Mouse (Mus musculus): ENCODE results near the gene Grik1. TPM values are rescaled to one million over a fixed set of nuclear protein-coding genes. Genes with fewer than 3 reads are reported as not detected.

Grik1 gene
- polyA plus RNA-seq, 1 experiment from 2014 or later, result 44.2 TPM

DNA sequence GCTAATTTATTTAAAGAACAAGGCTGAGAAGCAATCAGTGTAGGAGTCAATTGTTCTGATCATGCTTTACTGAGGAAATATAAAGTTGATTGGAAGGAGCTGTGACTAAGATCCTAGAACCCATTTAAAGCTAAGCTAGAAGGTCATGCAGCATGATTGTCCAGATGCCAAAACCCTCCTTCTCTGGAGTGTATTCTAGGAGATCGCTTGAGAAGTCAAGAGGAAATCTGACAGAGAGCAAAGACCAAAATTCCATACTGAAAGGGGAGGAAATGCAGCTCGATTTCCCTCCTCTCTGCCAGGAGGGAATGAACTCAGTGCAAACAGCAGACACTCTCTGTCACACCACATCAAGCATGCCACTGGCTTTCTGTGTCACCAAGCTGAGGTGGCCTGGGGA is 378.9 kb downstream of the Grik1 start:
- peaks cover 2% of the 10 kb centered on the region; the same call in 1 of the 2 replicates for H3K4me1 ChIP-seq (ENCODE audit: control insufficient read depth, insufficient read depth, low read length)
- no peaks in the 10 kb centered on the region for H3K27me3 ChIP-seq (ENCODE audit: control insufficient read depth, insufficient read depth, low read length)
- 74% methylated on average over 2 of the region's 2 CpGs for WGBS
- no peaks in the 10 kb centered on the region for H3K36me3 ChIP-seq (ENCODE audit: control insufficient read depth, insufficient read depth, low read length)
- no peaks in the 10 kb centered on the region for H3K9me3 ChIP-seq (ENCODE audit: control insufficient read depth, low read length)
- no peak overlapping the region for H3K9ac ChIP-seq (replicated peaks; ENCODE audit: low read depth, low read length)
- no peak overlapping the region for H3K4me3 ChIP-seq (ENCODE audit: low read depth, low read length)
- no peak for ATAC-seq (ENCODE audit: low read depth)
- no peak overlapping the region for H3K27ac ChIP-seq (ENCODE audit: low read depth, low read length)
- no peak overlapping the region for H3K4me2 ChIP-seq (ENCODE audit: low read depth, low read length)

DNA sequence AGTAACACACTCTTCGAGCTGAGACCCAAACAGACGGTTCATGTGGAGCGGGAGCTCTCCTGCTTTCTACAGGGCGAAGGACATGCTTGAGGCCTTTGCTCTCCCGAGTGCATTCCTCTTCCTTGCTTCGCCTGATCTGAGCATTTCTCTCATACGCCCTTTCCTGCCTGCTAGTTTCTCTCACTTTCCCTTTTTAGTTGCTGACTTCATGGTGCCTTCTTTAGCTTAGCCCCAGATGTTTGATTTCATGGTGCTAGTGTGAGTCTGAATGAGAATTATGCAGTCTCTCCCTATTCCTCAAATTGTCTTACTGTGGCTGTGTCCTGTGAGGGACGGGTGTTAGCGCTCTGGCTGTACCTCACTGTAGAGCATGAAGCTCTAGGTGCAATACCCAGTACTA is 388.0 kb downstream of the Grik1 start:
- WGBS, result 82% methylated on average over 9 of the region's 9 CpGs
- H3K9ac ChIP-seq (replicated peaks; ENCODE audit: low read depth, low read length), result no peak overlapping the region
- no peak overlapping the region for H3K4me2 ChIP-seq (ENCODE audit: low read depth, low read length)
- no peak overlapping the region for H3K4me3 ChIP-seq (ENCODE audit: low read depth, low read length)
- H3K9me3 ChIP-seq (ENCODE audit: control insufficient read depth, low read length), result no peaks in the 10 kb centered on the region
- H3K4me1 ChIP-seq (ENCODE audit: control insufficient read depth, insufficient read depth, low read length), result no peaks in the 10 kb centered on the region
- no peaks in the 10 kb centered on the region for H3K27me3 ChIP-seq (ENCODE audit: control insufficient read depth, insufficient read depth, low read length)
- no peak for ATAC-seq (ENCODE audit: low read depth)
- H3K36me3 ChIP-seq (ENCODE audit: control insufficient read depth, insufficient read depth, low read length), result no peaks in the 10 kb centered on the region
- no peak overlapping the region for H3K27ac ChIP-seq (ENCODE audit: low read depth, low read length)

DNA sequence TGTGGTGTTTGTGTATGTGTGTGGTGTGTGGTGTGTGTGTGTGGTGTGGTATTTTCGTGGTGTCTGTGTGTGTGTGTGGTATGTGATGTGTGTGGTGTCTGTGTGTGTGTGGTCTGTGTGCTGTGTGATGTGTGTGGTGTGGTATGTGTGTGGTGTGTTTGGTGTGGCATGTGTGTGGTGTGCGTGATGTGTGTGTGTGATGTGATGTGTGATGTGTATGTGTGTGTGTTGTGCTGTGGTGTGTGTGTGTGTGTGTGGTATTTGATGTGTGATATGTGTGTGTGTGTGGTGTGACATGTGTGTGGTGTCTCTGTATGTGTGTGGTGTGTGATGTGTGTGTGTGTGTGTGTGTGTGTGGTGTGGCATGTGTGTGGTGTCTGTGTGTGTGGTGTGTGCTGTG is 388.9 kb downstream of the Grik1 start:
- Histone ChIP-seq H3K9me3 (ENCODE audit: control insufficient read depth, low read length) (no peaks in the 10 kb centered on the region), H3K36me3 (ENCODE audit: control insufficient read depth, insufficient read depth, low read length) (no peaks in the 10 kb centered on the region), H3K9ac (replicated peaks; ENCODE audit: low read depth, low read length) (no peak overlapping the region), H3K4me2 (ENCODE audit: low read depth, low read length) (no peak overlapping the region), H3K27me3 (ENCODE audit: control insufficient read depth, insufficient read depth, low read length) (no peaks in the 10 kb centered on the region), H3K4me1 (ENCODE audit: control insufficient read depth, insufficient read depth, low read length) (no peaks in the 10 kb centered on the region), H3K27ac (ENCODE audit: low read depth, low read length) (no peak overlapping the region), H3K4me3 (ENCODE audit: low read depth, low read length) (no peak overlapping the region)
- no peak for ATAC-seq (ENCODE audit: low read depth)
- 96% methylated on average over 2 of the region's 2 CpGs for WGBS

DNA sequence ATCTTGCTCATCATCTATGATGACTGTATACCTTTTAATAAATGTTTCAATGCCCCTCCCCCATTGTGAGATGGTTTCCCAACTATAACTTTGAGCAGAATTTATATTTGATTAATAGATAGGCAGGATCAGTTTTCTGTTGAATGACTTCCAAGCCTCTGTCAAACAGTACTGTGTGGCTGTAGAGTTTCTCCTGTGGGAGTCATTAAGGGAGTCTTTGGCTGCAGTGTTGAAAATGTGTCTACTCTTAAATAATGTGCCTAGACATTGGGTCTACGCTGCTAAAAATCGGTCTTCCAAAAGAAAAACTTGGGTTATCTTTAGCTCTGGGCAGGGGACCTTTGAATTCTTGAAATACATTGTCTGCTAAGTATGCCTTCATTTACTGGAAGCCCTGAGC is 414.1 kb downstream of the Grik1 start:
- Histone ChIP-seq H3K9me3 (ENCODE audit: control insufficient read depth, low read length) (no peaks in the 10 kb centered on the region), H3K27ac (ENCODE audit: low read depth, low read length) (no peak overlapping the region), H3K36me3 (ENCODE audit: control insufficient read depth, insufficient read depth, low read length) (no peaks in the 10 kb centered on the region), H3K4me3 (ENCODE audit: low read depth, low read length) (no peak overlapping the region), H3K9ac (replicated peaks; ENCODE audit: low read depth, low read length) (no peak overlapping the region), H3K4me1 (ENCODE audit: control insufficient read depth, insufficient read depth, low read length) (no peaks in the 10 kb centered on the region), H3K4me2 (ENCODE audit: low read depth, low read length) (no peak overlapping the region), H3K27me3 (ENCODE audit: control insufficient read depth, insufficient read depth, low read length) (no peaks in the 10 kb centered on the region)
- no peak for ATAC-seq (ENCODE audit: low read depth)
- 86% methylated on average over 2 of the region's 2 CpGs for WGBS

DNA sequence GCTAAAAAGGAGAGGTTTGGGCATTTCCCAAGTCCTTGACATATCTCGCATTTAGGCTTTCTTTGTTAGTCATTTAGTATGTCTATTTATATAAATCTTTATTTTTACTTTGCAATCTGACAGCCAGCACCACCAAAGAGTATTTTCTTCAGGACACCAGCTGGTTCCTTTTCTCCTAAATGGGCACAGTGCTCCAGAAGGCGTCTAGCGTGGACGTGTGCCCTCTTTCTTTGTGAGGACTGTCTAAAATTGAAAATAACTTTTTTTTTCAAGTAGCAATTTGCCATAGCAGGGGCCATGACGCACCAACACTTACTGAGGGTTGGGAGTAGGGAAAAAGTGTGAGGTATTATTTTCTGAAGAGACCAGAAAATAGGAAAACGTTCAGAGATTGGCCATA is 425.5 kb downstream of the Grik1 start:
- H3K9me3 ChIP-seq (ENCODE audit: control insufficient read depth, low read length), result no peaks in the 10 kb centered on the region
- H3K36me3 ChIP-seq (ENCODE audit: control insufficient read depth, insufficient read depth, low read length), result no peaks in the 10 kb centered on the region
- ATAC-seq (ENCODE audit: low read depth), result no peak
- no peak overlapping the region for H3K4me2 ChIP-seq (ENCODE audit: low read depth, low read length)
- no peak overlapping the region for H3K4me3 ChIP-seq (ENCODE audit: low read depth, low read length)
- WGBS, result 83% methylated on average over 6 of the region's 6 CpGs
- H3K9ac ChIP-seq (replicated peaks; ENCODE audit: low read depth, low read length), result no peak overlapping the region
- no peak overlapping the region for H3K27ac ChIP-seq (ENCODE audit: low read depth, low read length)
- H3K27me3 ChIP-seq (ENCODE audit: control insufficient read depth, insufficient read depth, low read length), result no peaks in the 10 kb centered on the region
- no peaks in the 10 kb centered on the region for H3K4me1 ChIP-seq (ENCODE audit: control insufficient read depth, insufficient read depth, low read length)

DNA sequence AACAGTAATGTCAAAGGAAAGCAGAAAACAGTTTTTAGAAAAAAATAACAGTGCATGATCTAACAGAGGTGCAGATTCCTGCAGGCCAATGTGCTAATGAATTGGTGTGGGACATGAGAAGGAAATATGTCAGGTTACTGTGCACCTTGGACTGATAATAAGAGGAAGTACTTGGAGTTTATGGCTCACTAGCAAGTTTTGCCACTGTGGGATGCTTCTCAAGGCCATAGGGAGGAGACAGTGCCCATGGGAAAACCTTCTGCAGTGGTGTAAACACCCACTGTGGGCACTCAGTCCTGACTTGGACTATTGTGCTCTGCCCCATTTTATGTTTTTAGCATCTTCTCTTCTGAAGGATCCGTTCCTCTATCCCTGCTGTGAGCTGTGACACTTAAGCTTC is 428.3 kb downstream of the Grik1 start:
- Histone ChIP-seq H3K9ac (replicated peaks; ENCODE audit: low read depth, low read length) (no peak overlapping the region), H3K36me3 (ENCODE audit: control insufficient read depth, insufficient read depth, low read length) (no peaks in the 10 kb centered on the region), H3K4me3 (ENCODE audit: low read depth, low read length) (no peak overlapping the region), H3K4me1 (ENCODE audit: control insufficient read depth, insufficient read depth, low read length) (no peaks in the 10 kb centered on the region), H3K9me3 (ENCODE audit: control insufficient read depth, low read length) (no peaks in the 10 kb centered on the region), H3K4me2 (ENCODE audit: low read depth, low read length) (no peak overlapping the region), H3K27ac (ENCODE audit: low read depth, low read length) (no peak overlapping the region), H3K27me3 (ENCODE audit: control insufficient read depth, insufficient read depth, low read length) (no peaks in the 10 kb centered on the region)
- 13% methylated on average over 1 of the region's 1 CpGs for WGBS
- no peak for ATAC-seq (ENCODE audit: low read depth)

DNA sequence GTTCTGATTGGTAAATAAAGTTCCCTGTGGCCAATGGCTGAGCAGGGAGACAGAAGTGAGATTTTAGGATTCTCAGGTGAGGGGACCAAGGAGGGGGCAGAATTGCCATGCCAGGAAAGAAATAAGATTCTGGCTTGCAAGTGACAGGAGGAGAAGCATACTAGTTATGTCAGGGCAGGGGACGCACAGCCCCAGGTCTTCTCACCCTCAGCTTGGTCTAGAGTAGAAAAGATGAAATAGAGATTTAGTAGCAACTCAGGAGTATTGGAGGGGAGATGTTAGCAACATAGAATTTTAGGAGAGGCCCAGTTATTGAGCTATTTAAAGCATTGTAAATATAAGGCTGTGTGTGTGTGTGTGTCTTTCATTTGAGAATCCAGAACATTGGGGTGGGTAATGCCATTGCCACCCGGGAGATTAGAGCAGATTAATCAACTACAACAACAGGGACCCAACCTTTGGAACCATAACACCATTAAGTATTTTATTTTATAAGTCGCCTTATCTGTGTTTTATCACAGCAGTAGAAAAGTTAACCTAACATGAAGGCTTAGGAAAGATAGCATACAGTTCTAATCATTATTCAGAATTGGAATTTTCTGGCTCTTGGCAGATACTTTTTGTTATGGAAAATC is 436.5 kb downstream of the Grik1 start:
- no peak overlapping the region for H3K4me3 ChIP-seq (ENCODE audit: low read depth, low read length)
- no peaks in the 10 kb centered on the region for H3K9me3 ChIP-seq (ENCODE audit: control insufficient read depth, low read length)
- H3K27me3 ChIP-seq (ENCODE audit: control insufficient read depth, insufficient read depth, low read length), result no peaks in the 10 kb centered on the region
- H3K36me3 ChIP-seq (ENCODE audit: control insufficient read depth, insufficient read depth, low read length), result no peaks in the 10 kb centered on the region
- no peaks in the 10 kb centered on the region for H3K4me1 ChIP-seq (ENCODE audit: control insufficient read depth, insufficient read depth, low read length)
- no peak overlapping the region for H3K27ac ChIP-seq (ENCODE audit: low read depth, low read length)
- no peak overlapping the region for H3K4me2 ChIP-seq (ENCODE audit: low read depth, low read length)
- H3K9ac ChIP-seq (replicated peaks; ENCODE audit: low read depth, low read length), result no peak overlapping the region
- 93% methylated on average over 3 of the region's 3 CpGs for WGBS
- ATAC-seq (ENCODE audit: low read depth), result no peak

DNA sequence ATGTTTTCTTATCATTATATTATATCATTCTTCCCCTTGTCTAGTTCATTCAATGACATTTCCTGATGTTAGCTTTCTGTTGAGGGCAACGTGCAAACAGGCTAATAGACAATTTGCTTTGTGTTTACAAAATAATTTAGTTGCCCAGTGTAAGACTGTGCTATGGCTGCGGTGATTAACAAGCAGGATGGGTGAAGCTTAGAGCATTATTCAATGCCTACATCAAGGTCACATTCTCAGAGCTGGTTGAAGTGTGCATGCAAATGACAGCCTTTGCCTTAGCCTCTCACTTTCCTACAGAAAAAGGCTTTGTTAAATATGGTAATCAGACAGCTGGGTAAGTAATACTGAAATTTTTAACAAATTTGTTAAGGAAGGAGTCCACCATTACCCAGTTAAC is 438.5 kb downstream of the Grik1 start:
- no peak for ATAC-seq (ENCODE audit: low read depth)
- WGBS, result 59% methylated on average over 2 of the region's 2 CpGs

DNA sequence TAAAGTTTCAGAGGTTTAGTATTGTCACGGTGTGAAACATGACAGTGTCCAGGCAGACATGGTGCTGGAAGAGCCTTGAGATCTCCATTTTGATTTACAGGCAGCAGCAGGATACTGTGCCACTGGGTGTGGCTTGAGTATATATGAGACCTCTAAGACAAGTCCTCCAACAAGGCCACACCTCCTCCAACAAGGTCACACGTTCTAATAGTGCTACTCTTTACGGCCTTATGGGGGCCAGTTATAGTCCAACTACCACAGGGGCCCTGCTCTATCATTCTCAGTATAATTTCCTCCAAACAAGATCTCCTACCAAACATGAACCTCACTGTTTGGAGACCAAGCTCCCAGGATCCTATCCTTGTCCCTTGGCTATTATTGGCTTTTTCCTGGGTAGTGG is 441.3 kb downstream of the Grik1 start:
- no peaks in the 10 kb centered on the region for H3K27me3 ChIP-seq (ENCODE audit: control insufficient read depth, insufficient read depth, low read length)

More for the DNA sequence above, 438.5 kb downstream of the Grik1 start:
- no peaks in the 10 kb centered on the region for H3K4me1 ChIP-seq (ENCODE audit: control insufficient read depth, insufficient read depth, low read length)
- no peaks in the 10 kb centered on the region for H3K36me3 ChIP-seq (ENCODE audit: control insufficient read depth, insufficient read depth, low read length)
- H3K4me3 ChIP-seq (ENCODE audit: low read depth, low read length), result no peak overlapping the region
- no peak overlapping the region for H3K4me2 ChIP-seq (ENCODE audit: low read depth, low read length)
- H3K9ac ChIP-seq (replicated peaks; ENCODE audit: low read depth, low read length), result no peak overlapping the region
- H3K27me3 ChIP-seq (ENCODE audit: control insufficient read depth, insufficient read depth, low read length), result no peaks in the 10 kb centered on the region
- no peak overlapping the region for H3K27ac ChIP-seq (ENCODE audit: low read depth, low read length)
- no peaks in the 10 kb centered on the region for H3K9me3 ChIP-seq (ENCODE audit: control insufficient read depth, low read length)

More for the DNA sequence above, 441.3 kb downstream of the Grik1 start:
- Histone ChIP-seq H3K27ac (ENCODE audit: low read depth, low read length) (no peak overlapping the region), H3K4me2 (ENCODE audit: low read depth, low read length) (no peak overlapping the region), H3K9ac (replicated peaks; ENCODE audit: low read depth, low read length) (no peak overlapping the region), H3K36me3 (ENCODE audit: control insufficient read depth, insufficient read depth, low read length) (no peaks in the 10 kb centered on the region), H3K4me3 (ENCODE audit: low read depth, low read length) (no peak overlapping the region), H3K9me3 (ENCODE audit: control insufficient read depth, low read length) (no peaks in the 10 kb centered on the region), H3K4me1 (ENCODE audit: control insufficient read depth, insufficient read depth, low read length) (no peaks in the 10 kb centered on the region)
- no peak for ATAC-seq (ENCODE audit: low read depth)
- WGBS, result 74% methylated on average over 3 of the region's 3 CpGs

Measured in neural tube, embryonic 14.5 days (tissue).